In the genomic region with DNA sequence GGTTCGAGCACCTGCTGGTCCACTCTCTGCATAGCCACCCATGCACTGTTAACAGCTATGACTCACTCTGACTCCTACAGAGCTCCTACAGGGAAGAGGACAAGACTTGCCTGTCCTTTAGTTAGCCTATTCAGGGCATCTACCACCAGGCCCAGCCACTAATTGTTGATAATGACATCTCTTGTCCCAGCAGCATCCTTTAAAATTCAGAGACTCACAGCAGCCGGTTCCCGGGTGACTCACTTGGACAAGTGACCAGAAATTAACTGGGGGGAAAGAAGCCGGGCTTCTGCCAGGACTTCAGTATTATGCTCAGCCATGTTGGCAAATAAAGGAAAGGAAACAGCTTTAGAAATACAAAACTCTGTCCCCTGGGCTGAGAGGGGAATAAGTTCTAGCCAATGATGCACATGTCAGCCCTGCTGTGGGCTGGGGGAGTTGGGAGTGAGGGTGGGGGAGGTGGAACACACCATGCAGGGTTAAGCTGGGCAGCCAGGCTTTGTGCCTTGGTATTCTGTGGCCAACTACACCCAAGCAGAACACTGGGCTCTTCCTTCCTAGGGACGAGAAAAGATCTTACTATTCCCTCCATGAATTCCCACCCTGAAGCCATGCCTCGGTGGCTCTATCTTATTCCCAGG, we compare ENCODE assay signal across 13 mouse cellular contexts.
DNase-seq lines count a peak whose midpoint lies in the region; ATAC-seq and TF ChIP-seq lines count a peak whose summit lies in the region.
"Had no signal": no experiment of that assay in that cellular context is flagged by ENCODE, and none has a peak within 500 bp of the region (broad histone marks: within the 10 kb centered on the region; RNA-seq: fewer than 3 reads in every experiment).

No protein-coding gene starts in this region.

- no peak for TF ChIP-seq POLR2A in thymus, adult 2 months (IDR thresholded peaks at IDR 0.05; ENCODE audit: control insufficient read depth, extremely low read depth, insufficient read depth, low read length, poor library complexity)

- H3K4me2 ChIP-seq in hindbrain, postnatal 0 days (ENCODE audit: low read depth, low read length) = no peak overlapping the region
- H3K4me2 ChIP-seq: forebrain, embryonic 13.5 days; midbrain, embryonic 12.5 days had no signal

- 40% methylated on average over 6 of the region's 6 CpGs for WGBS in hindbrain, postnatal 0 days
- 92% methylated on average over 6 of the region's 6 CpGs for WGBS in thymus, adult 2 months

- intact Hi-C loops in left cerebral cortex, postnatal 4 days (cut with DNase I) = no loop called here

- DNase-seq in gastrocnemius, adult 18-20 months (ENCODE audit: low spot score) = peak; percentile 11
- DNase-seq in gastrocnemius, postnatal 10 days = no peak
- peak; percentile 59 for DNase-seq in left cerebral cortex, postnatal 4 days
- no peak for DNase-seq in left cerebral cortex, adult 11 months (ENCODE audit: low spot score)
- peak; percentile 68 for DNase-seq in brain, adult 2 months (ENCODE audit: low read depth, low spot score)
- peak; percentile 74 for DNase-seq in hindbrain, postnatal 0 days (ENCODE audit: low spot score)
- DNase-seq in thymus, adult 2 months = no peak
- DNase-seq in adrenal gland, adult 2 months = no peak

- no peaks in the 10 kb centered on the region for H3K36me3 ChIP-seq in hindbrain, postnatal 0 days (ENCODE audit: insufficient read depth, low read length)
- no peaks in the 10 kb centered on the region for H3K36me3 ChIP-seq in thymus, adult 2 months (ENCODE audit: control insufficient read depth, insufficient read depth, low read length)
- H3K36me3 ChIP-seq: midbrain, embryonic 12.5 days had no signal

- no peaks in the 10 kb centered on the region for H3K9me3 ChIP-seq in hindbrain, postnatal 0 days (ENCODE audit: low read length)
- H3K9me3 ChIP-seq: forebrain, embryonic 13.5 days; midbrain, embryonic 12.5 days had no signal

- H3K27me3 ChIP-seq in hindbrain, postnatal 0 days (ENCODE audit: insufficient read depth, low read length) = no peaks in the 10 kb centered on the region
- no peaks in the 10 kb centered on the region for H3K27me3 ChIP-seq in thymus, adult 2 months (ENCODE audit: control insufficient read depth, insufficient read depth, low read length)
- H3K27me3 ChIP-seq: forebrain, embryonic 13.5 days; midbrain, embryonic 12.5 days had no signal

- no peak overlapping the region for H3K4me3 ChIP-seq in hindbrain, postnatal 0 days (ENCODE audit: low read length)
- no peak overlapping the region for H3K4me3 ChIP-seq in thymus, adult 2 months (ENCODE audit: control insufficient read depth, insufficient read depth, low read length)
- H3K4me3 ChIP-seq: forebrain, embryonic 13.5 days; left cerebral cortex, adult 2 months; midbrain, embryonic 12.5 days had no signal

- peak overlapping the region; percentile 76 for H3K27ac ChIP-seq in hindbrain, postnatal 0 days
- H3K27ac ChIP-seq in thymus, adult 2 months (ENCODE audit: control insufficient read depth, insufficient read depth, low read length) = no peak overlapping the region
- H3K27ac ChIP-seq: forebrain, embryonic 13.5 days; left cerebral cortex, adult 2 months; midbrain, embryonic 12.5 days; stomach, postnatal 0 days had no signal

- no peak overlapping the region for H3K9ac ChIP-seq in hindbrain, postnatal 0 days (replicated peaks; ENCODE audit: low read length)
- H3K9ac ChIP-seq: forebrain, embryonic 13.5 days; liver, postnatal 0 days; midbrain, embryonic 12.5 days had no signal

- TF ChIP-seq CTCF in hindbrain, postnatal 0 days (IDR thresholded peaks at IDR 0.05; ENCODE audit: low read depth) = no peak
- TF ChIP-seq CTCF in thymus, adult 2 months (IDR thresholded peaks at IDR 0.05; ENCODE audit: borderline replicate concordance, control insufficient read depth, extremely low read depth, insufficient read depth, low read length, poor library complexity) = no peak

- peak; percentile 83 for ATAC-seq in hindbrain, postnatal 0 days
- ATAC-seq: forebrain, embryonic 13.5 days; liver, postnatal 0 days had no signal

- no peaks in the 10 kb centered on the region; the same call in 1 of the 2 replicates for H3K4me1 ChIP-seq in hindbrain, postnatal 0 days (ENCODE audit: insufficient read depth, low read length)
- 0 out of 2 replicates have a peak, but pooled peaks cover 3% of the 10 kb centered on the region for H3K4me1 ChIP-seq in thymus, adult 2 months (replicated peaks; ENCODE audit: control insufficient read depth, insufficient read depth, low read length)

Comparison
In these comparisons a context has a peak if more than half of its experiments do, and no peak if none do; other contexts are left out.
1. DNase-seq: peak in gastrocnemius, adult 18-20 months (single experiment), left cerebral cortex, postnatal 4 days (single experiment), brain, adult 2 months (single experiment) and hindbrain, postnatal 0 days (single experiment); none in gastrocnemius, postnatal 10 days (single experiment), left cerebral cortex, adult 11 months (single experiment), thymus, adult 2 months (single experiment) and adrenal gland, adult 2 months (single experiment).